Mouse (Mus musculus) granulocyte monocyte progenitor cell, adult 5-6 weeks (primary cell): ENCODE measurements around the gene Pomgnt1. TPM values are rescaled to one million over a fixed set of nuclear protein-coding genes. Genes with fewer than 3 reads are reported as not detected.

Source experiments
- ATAC-seq: replicated peaks from 2 replicates; pipeline ENCODE4 v1.8.0; 2016; ENCODE audit warnings: mild to moderate bottlenecking, moderate TSS enrichment, inconsistent platforms; ENCODE audit not compliant: poor library complexity, severe bottlenecking
- total RNA-seq, 2 experiments: library from RNA; stranded (forward) in 1 of 2; stranded (reverse) in 1 of 2; fragments of 200-712, 200-1000 nt in 1 of 2; fragments of >200 nt in 1 of 2; fragmentation: Nextera tagmentation in 1 of 2; gene quantifications; 2 replicates each; pipeline ENCODE4 v1.2.3; 2014 to 2017

Pomgnt1 gene
- total RNA-seq, 2 experiments from 2014 or later, result 13.8 to 17.5 TPM

DNA sequence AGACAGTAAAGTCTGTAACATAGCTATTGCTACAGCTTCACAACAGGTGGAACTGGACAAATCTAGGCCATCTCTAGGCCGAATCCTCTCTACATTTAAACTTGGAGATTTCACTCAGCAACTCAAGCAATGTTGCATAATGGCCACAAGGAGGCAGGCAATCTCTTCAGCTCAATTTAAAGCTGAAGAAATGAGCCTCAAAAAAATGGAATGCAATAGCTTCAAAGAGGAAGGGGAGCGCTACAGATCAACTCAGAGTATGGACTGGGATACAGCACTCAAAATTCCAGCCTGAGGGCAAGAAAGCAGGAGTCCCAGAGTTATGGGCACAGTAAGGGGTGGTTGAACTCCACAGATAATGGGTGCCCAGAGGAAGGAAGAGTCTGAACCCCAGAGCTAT lies 11.3 kb downstream of the Pomgnt1 start:
- ATAC-seq, result peak; percentile 77

DNA sequence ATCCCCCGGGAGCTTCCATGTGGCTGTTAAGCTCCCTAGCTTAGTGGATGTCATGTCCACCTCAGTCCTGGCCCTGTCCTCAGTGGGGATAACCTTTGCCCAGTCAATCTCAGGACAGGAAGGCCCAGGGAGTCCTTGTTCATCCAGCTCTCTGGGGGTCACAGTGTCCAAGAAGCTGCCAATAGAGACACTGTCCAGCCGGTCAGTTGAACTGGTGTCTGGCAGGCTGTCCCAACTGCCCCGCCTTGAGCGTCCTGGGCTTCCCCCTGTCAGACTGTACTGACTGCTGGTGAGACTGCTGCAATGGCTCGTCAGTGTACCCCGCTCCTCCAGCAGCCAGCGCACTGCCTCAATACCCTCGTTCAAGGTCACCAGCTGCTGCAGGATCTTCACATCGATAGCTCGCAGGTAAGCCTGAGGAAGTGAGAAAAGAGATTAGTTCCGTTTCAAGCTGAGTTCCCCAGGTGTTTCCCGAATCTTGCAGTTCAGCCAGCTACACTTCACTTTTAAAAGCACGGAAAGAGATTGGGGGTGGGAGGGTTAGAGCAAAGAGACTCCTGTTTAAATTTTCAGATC lies 13.9 kb downstream of the Pomgnt1 start:
- 0 out of 2 replicates have a peak, but pooled peaks have one; percentile 14 for ATAC-seq

DNA sequence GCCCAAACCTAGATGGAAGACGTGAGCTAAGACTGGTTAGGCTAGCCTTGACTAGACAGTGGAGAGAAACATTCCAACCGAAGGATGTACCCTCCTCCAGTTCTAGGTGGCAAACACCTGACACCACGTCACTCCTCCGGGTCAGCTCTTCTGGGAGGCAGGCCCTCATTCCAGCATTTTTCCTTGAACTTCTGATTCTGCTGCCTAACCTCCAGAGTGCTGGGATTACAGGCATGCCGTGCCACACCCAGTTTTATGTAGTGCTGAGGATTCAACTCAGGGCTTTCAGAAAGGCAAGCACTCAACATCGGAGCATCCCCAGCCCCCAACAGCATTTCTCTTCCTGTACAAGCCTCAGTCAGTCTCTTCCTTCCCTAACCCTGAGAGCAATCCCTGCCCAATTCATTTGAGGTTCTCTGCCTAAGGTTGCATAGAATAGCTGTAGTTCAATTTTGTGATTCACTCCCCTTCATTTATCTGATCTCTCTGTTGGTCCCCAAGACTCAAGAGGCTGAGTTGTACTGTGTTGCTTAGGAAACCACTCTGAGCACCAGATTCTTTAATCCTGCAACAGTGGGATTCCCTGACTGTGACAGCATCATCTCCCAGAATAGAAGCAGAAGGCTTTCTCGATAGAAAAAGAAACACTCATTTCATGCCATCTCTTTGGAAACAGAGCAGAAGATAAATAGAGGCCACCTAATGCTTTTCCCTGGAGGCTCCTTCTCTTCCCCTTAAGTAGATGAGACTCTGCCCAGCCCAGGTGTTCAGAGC lies 17.3 kb downstream of the Pomgnt1 start:
- ATAC-seq, result no peak

GRCm38 (mm10) chr4:116141736-116142135 lies 18.1 kb downstream of the Pomgnt1 start:
- no peak for ATAC-seq

DNA sequence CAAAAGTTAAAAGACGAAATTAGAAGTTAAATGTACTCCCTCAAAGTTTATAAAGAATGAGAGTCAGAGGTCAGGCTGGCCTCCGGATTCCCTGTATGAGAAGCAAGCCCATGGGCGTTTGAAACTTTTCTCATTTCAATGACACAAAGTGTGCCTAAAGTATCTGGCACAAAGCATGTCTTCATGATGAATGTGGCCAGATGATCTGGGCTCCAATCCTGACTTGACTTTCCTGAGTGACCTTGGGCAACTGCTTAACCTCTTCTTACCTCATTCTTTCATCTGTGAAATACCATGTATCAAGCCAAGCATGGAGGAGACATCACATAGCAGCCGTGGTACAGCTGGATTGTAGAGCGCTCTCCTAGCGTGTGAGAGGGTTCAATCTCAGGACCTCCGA lies 18.6 kb downstream of the Pomgnt1 start:
- ATAC-seq, result no peak

- ATAC-seq, result peak; percentile 44
Measured at GRCm38 (mm10) chr4:116143317-116143811, 19.7 kb downstream of the Pomgnt1 start.

DNA sequence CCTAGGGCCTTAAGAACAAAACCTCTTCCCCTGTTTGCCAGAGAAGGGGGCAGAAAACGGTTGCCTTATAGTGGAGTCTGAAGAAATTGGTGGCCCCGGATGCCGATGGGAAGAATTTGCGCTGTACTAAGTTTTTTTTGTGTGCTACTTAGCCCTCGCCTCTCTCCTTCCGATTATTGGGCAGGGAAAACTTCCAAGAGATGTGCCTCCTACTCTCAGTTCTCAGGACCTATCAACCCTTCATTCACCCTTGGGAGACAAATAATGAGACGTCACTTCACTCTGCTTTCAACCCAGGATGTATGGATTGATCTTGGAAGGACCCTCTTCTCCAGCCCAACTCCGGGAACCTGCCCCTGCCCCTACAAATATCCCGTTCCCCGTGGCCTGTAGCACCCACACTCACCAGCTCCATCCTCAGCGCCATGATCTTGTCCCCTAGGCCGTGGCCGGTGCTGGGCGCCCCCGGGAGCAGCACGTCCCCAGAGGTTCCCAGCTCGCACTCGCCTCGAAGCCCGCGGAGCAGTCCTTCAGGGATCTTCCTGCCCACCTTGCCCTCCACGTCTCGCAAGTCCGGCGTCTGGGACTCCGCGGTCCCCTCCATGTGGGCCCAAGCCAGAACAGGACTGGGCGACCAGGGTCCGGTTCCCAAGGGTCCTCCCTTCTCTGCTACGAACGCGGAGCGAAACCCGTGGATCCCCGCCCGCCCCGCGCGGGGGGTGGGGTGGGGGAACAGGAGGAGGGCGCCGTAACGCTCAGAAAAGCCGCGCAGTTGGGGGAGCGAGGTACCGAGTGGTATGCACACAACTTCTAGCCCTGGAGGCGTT lies 20.5 kb downstream of the Pomgnt1 start:
- peak; percentile 65 for ATAC-seq

DNA sequence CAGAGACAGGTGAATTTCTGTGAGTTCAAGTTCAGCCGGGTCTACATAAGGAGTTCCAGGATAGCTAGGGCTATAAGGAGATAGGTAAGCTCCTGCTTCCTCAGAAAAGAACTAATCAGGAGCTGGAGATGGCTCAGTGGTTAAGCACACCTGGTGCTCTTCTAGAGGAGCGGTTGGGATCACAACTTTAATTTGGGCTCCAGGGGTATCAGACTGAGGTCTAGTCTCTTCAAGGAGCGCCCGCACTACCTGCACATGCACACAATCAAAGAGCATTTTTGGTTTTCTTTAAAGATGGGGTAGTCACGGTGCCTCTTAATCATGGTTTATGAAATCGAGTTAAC lies 26.1 kb downstream of the Pomgnt1 start:
- no peak for ATAC-seq

DNA sequence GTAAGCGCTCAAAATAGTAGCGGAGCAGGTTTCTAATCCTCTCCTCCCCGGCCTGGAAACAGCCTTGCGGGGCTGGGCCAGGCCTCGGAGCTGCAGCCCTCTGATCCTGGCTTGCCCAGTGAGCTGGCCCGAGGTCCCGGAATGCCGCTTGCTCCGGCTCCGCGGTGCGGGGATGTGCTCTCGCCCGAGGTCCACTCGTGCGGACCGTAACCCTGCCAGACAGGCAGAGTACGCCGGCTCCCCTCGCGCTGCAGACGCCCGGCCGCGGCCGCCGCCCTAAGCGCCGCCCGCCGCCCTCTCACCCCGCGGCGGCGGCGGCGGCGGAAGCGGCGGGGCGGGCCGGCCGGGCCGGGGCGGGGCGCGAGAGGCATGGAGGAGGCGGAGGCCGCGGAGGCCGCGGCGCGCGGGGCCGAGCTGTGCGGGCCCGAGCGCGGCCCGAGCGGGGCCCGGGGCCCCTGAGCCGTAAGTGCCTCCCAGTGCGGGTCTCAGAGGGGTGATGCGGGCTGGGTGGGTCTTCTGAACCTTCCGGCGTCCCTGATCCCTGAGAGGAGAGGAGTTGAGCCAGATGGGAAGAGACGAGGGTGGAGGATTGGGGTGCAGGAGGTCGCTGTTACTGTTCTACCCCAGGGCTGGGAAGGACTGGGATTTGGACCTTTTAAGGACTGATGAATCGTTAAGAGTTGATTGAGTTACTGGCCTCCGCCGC lies 26.7 kb downstream of the Pomgnt1 start:
- ATAC-seq, result peak; percentile 73

DNA sequence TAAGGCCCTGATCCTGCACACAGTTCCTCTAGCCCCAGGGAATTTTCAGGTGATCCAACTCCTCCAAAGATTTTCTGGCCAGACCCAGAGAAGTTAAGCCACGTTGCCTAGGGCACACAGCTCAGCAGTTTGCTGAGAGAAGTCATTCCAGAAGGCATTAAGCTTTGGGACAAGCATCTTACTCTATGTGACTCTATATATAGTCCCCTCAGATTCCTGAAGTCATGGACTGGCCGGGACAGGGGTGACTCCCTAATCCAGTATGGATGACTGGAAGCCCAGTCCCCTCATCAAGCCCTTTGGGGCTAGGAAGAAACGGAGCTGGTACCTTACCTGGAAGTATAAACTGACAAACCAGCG lies 27.2 kb downstream of the Pomgnt1 start:
- ATAC-seq, result peak; percentile 2; the same call in 1 of the 2 replicates

GRCm38 (mm10) chr4:116151238-116151637 lies 27.6 kb downstream of the Pomgnt1 start, which contains the start of gene Lurap1:
Gene Lurap1, minus strand, starts transcription at chr4:116151338.
- no peak for ATAC-seq

- ATAC-seq, result no peak
Measured at GRCm38 (mm10) chr4:116152702-116153101, 29.1 kb downstream of the Pomgnt1 start.

GRCm38 (mm10) chr4:116157882-116158281 lies 34.2 kb downstream of the Pomgnt1 start:
- no peak for ATAC-seq

GRCm38 (mm10) chr4:116159912-116160311 lies 36.3 kb downstream of the Pomgnt1 start:
- peak; percentile 26 for ATAC-seq

DNA sequence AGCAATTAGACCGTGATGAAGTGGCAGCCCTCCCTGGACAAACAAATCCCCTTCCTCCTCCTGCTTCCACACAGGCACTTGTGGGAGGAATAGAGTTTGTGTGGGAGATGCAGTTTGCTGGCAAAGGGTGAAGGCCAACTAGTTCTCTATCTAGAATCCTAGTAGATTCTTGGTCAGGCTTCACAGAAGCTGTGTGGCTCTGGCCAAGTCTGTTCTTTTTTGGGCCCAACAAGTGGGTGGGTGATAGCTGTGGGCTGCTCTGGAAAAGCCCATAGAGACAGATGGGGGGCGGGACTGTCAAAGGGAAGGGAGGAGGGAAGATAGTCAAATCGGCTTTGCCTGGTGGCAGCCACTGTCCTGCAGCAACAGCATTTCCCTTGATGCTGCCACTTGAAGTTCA lies 37.1 kb downstream of the Pomgnt1 start:
- ATAC-seq, result no peak

DNA sequence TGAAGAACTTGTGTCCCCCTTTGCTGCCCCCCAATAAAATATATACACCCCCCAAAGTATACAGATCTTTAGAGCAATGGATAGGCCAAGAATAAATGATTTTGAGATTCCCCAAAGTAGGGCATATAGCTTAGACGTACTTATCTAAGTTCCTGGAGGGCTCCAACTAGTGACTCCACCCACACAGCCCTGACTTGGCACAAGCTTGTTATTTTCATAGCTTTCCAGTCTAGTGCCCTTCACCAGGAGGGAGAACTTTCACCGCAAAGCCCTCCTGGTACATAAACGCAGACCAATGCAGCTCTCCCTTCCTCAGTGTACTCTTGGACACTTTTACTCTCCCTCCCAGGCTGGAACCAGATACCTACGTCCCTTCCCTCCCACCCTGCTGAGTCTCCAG lies 38.5 kb downstream of the Pomgnt1 start:
- no peak for ATAC-seq

DNA sequence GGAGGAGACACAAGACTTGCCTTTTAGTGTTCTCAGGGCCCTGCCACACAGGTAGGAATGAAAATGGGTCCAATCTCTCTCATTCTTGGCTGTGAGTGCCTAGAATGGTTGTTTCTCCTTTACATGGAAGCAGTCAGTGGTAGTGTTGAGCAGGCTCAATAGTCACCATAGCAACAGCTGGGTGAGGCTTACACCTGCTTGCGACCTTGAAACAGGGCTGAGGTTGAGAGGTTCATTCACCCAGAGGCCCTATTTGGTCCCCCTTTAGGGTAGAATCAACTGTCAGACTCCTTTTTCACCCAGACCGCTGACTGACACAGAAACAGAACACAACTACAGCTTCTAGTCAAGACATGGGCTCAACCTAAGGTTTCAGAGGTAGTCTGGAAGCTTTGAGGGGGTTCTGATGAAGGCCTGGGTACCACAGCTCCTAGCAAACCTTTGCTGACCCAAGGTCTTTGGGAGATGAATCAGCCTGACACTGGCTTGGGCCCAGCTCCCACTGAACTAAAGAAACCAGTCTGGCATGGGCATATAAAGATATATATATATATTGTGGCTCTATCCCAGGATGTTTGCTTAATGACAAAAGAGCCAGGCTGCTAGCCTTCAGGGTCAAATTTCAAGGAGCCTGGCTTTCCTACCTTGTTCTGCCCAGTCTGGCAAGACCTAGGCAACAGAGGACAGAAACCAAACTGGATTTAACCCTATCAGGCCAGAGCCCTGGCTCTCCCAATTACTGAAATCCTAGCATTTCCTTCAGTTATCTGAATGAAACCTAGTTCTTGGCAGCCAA lies 41.3 kb downstream of the Pomgnt1 start:
- no peak for ATAC-seq

DNA sequence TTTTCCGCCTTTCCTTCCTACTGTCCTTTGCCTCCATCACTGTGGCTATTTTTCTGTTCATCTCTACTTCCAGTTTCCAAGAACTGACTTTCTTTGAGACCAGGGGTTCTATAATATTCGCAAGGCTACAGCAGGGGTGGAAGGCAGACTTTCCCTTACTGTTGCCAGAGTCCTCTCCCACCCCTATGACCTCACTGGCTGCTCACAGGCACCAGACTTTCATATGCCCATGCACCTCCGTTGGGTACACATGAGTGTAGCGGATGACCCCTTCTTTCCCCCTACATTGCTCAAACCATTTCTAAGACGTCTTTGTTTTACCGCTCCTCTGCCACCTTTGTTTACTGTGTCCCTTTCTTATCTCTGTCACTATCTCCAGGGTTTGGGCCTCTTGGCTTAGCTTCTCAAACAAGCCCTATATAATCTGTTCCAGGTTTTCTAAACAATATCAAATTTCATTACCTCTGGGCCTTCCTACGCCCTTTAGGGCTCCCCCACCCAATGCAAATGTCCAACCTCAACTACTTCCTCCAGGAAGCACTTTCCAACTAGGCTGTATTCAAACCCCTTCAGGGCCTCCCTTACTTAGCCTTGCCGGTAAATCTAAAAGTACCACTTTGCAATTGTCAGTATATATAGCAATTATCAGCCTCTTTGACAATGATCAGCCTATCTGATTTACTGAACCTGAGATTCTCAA lies 42.2 kb downstream of the Pomgnt1 start:
- no peak for ATAC-seq

- no peak for ATAC-seq
Measured at GRCm38 (mm10) chr4:116167404-116167803, 43.8 kb downstream of the Pomgnt1 start, which contains the start of gene Tspan1. Gene Tspan1, minus strand, starts transcription at chr4:116167601.
